Mouse (Mus musculus) hindbrain, postnatal 0 days (tissue): ENCODE measurements around the gene Arrdc2. TPM values are rescaled to one million over a fixed set of nuclear protein-coding genes. Genes with fewer than 3 reads are reported as not detected.

Source experiments
- ATAC-seq: fragments of 200-750 bp; cut with Nextera tagmentation; 2 replicates; pipeline ENCODE4 v1.8.0; 2017; ENCODE audit warnings: mild to moderate bottlenecking, moderate TSS enrichment, moderate library complexity
- DNase-seq: peaks from one replicate; pipeline ENCODE4 v3.0.0-alpha.2; 2015; ENCODE audit warnings: low spot score
- H3K27ac ChIP-seq: fragments of 300-500 bp; sonication (generic); 2 replicates; pipeline ENCODE4 v1.5.1; 2014; ENCODE audit warnings: mild to moderate bottlenecking
- H3K27me3 ChIP-seq: fragments of 300-500 bp; sonication (generic); 2 replicates; pipeline ENCODE4 v1.6.1; 2014; ENCODE audit warnings: low read length, mixed read lengths; ENCODE audit not compliant: insufficient read depth
- H3K36me3 ChIP-seq: fragments of 300-500 bp; sonication (generic); 2 replicates; pipeline ENCODE4 v1.6.1; 2014; ENCODE audit warnings: low read length, mixed read lengths; ENCODE audit not compliant: insufficient read depth
- H3K4me1 ChIP-seq: fragments of 300-500 bp; sonication (generic); 2 replicates; pipeline ENCODE4 v1.6.1; 2014; ENCODE audit warnings: antibody characterized with exemption, low read length, mixed read lengths; ENCODE audit not compliant: insufficient read depth
- H3K4me2 ChIP-seq: fragments of 300-500 bp; sonication (generic); 2 replicates; pipeline ENCODE4 v1.6.1; 2014; ENCODE audit warnings: low read depth, mild to moderate bottlenecking, low read length, moderate library complexity, mixed read lengths
- H3K4me3 ChIP-seq: fragments of 300-500 bp; sonication (generic); 2 replicates; pipeline ENCODE4 v1.5.1; 2014; ENCODE audit warnings: low read length
- H3K9ac ChIP-seq: fragments of 300-500 bp; sonication (generic); replicated peaks from 2 replicates; pipeline ENCODE4 v1.6.1; 2014; ENCODE audit warnings: mild to moderate bottlenecking, low read length, moderate library complexity, mixed read lengths
- H3K9me3 ChIP-seq: fragments of 300-500 bp; sonication (generic); 2 replicates; pipeline ENCODE4 v1.6.1; 2016; ENCODE audit warnings: low read length, mixed read lengths
- CTCF ChIP-seq: IDR thresholded peaks from 2 replicates; pipeline ENCODE4 v1.5.1; 2016; ENCODE audit warnings: antibody characterized with exemption, control low read depth, low read depth
- WGBS: fragments of 180-500 bp; shearing (Covaris S2); extraction: QIAGEN DNeasy Blood & Tissue Kit; methylation state at CpG from one replicate; pipeline ENCODE4 v1.1.7; 2014; 5-methylcytosine and 5-hydroxymethylcytosine counted together
- polyA plus RNA-seq: library from polyadenylated mRNA; unstranded; fragments of >200 nt; fragmentation: Nextera tagmentation; extraction: Ambion mirVana; gene quantifications from 2 replicates; pipeline ENCODE4 v1.2.1, GENCODE M21; 2015
- total RNA-seq: library from RNA; depleted of rRNA; stranded (reverse); fragments of >200 nt; gene quantifications from 2 replicates; pipeline ENCODE4 v1.2.3, GENCODE M21; 2014

Gene Arrdc2
- total and polyA plus RNA-seq, 2 experiments from 2014 or later, result 4.6 to 17.1 TPM

DNA sequence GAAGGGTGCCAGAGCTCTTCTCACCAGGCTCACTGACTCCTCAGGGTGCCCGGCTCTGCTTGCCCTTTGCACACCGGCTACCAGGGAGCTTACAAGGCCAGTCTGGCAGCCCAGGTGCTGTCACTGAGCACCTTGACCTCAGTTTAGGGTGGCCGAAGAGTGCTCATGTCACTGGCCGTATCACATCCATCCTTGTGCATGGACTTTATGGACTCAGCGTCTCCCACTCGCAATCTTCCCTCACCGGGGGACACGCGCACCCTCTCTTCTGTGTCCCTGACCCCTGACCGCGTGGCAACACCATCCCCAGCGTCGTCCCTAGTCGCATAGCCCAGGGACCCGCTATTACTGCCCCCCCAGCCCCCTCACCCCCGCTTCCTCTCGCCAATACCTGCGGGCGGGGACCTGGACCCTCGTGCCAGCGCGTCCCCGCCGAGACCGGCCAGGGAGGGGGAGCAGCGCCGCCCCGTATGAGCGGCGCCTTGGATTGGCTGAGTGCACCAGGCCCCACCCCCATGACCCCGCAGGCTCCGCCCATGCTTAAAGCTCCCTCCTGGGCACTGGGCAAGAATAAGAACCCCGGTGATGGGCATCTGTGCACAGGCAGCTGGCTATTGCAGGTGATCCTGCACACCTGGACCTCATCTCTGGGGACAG is 17.1 kb upstream of the Arrdc2 start:
- peak overlapping the region; percentile 86 for H3K4me2 ChIP-seq
- peak; percentile 76 for DNase-seq
- no peaks in the 10 kb centered on the region for H3K27me3 ChIP-seq
- WGBS, result 6% methylated on average over 33 of the region's 33 CpGs
- H3K36me3 ChIP-seq, result no peaks in the 10 kb centered on the region
- peak; percentile 81 for ATAC-seq
- peaks cover 12% of the 10 kb centered on the region; the same call in 1 of the 2 replicates for H3K4me1 ChIP-seq
- H3K27ac ChIP-seq, result no peak overlapping the region
- H3K9me3 ChIP-seq, result no peaks in the 10 kb centered on the region
- no peak for TF ChIP-seq CTCF
- H3K9ac ChIP-seq, result peak overlapping the region; percentile 50
- H3K4me3 ChIP-seq, result peak overlapping the region; percentile 50

DNA sequence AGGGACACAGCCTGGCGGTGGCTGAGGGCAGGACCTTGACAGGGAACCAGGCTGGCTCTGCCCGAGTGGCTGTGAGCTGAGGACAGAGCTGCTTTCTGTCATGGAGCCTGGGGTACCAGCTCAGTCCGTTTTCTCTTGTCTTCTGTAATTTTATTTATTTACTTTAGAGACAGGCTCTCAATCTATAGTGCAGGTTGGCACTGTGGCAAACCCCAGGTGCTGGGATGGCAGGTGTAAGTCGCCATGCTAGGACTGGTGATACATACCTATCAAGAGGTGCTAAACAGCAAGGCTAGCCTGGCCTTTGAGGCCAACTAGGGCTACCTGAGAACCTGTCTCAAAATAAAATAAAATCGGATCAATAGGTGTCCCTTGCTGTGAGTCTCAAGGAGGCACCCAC is 16.5 kb upstream of the Arrdc2 start:
- H3K9ac ChIP-seq, result peak overlapping the region; percentile 50; the same call in 1 of the 2 replicates
- peaks cover 12% of the 10 kb centered on the region; the same call in 1 of the 2 replicates for H3K4me1 ChIP-seq
- 56% methylated on average over 5 of the region's 5 CpGs for WGBS
- TF ChIP-seq CTCF, result no peak
- H3K27ac ChIP-seq, result no peak overlapping the region
- H3K4me3 ChIP-seq, result peak overlapping the region; percentile 50
- H3K27me3 ChIP-seq, result no peaks in the 10 kb centered on the region
- ATAC-seq (no peak), DNase-seq (no peak)
- no peaks in the 10 kb centered on the region for H3K9me3 ChIP-seq
- H3K4me2 ChIP-seq, result no peak overlapping the region
- H3K36me3 ChIP-seq, result no peaks in the 10 kb centered on the region

- 80% methylated on average over 2 of the region's 2 CpGs for WGBS
- no peaks in the 10 kb centered on the region for H3K36me3 ChIP-seq
- no peak overlapping the region for H3K9ac ChIP-seq
- H3K27me3 ChIP-seq, result no peaks in the 10 kb centered on the region
- H3K4me2 ChIP-seq, result no peak overlapping the region
- H3K9me3 ChIP-seq, result no peaks in the 10 kb centered on the region
- DNase-seq (no peak), ATAC-seq (no peak)
- no peak for TF ChIP-seq CTCF
- H3K4me3 ChIP-seq, result no peak overlapping the region
- no peak overlapping the region for H3K27ac ChIP-seq
- peaks cover 12% of the 10 kb centered on the region; the same call in 1 of the 2 replicates for H3K4me1 ChIP-seq
Observed at GRCm38 (mm10) chr8:70853863-70854262, 14.3 kb upstream of the Arrdc2 start.

- 92% methylated on average over 41 of the region's 41 CpGs for WGBS
- no peak overlapping the region for H3K4me2 ChIP-seq
- peaks cover 12% of the 10 kb centered on the region; the same call in 1 of the 2 replicates for H3K4me1 ChIP-seq
- TF ChIP-seq CTCF, result no peak
- H3K36me3 ChIP-seq, result no peaks in the 10 kb centered on the region
- H3K27me3 ChIP-seq, result no peaks in the 10 kb centered on the region
- no peak overlapping the region for H3K27ac ChIP-seq
- no peak overlapping the region for H3K4me3 ChIP-seq
- H3K9ac ChIP-seq, result no peak overlapping the region
- DNase-seq (no peak), ATAC-seq (no peak)
- no peaks in the 10 kb centered on the region for H3K9me3 ChIP-seq
Observed at GRCm38 (mm10) chr8:70852595-70853231, 13.2 kb upstream of the Arrdc2 start.

- DNase-seq, result no peak
- no peak for TF ChIP-seq CTCF
- no peaks in the 10 kb centered on the region for H3K9me3 ChIP-seq
Observed at GRCm38 (mm10) chr8:70851837-70852236, 12.3 kb upstream of the Arrdc2 start.

GRCm38 (mm10) chr8:70850947-70851346 is 11.4 kb upstream of the Arrdc2 start:
- Histone ChIP-seq H3K9me3 (no peaks in the 10 kb centered on the region), H3K9ac (no peak overlapping the region), H3K27me3 (no peaks in the 10 kb centered on the region), H3K4me1 (no peaks in the 10 kb centered on the region), H3K27ac (no peak overlapping the region), H3K4me3 (no peak overlapping the region), H3K36me3 (no peaks in the 10 kb centered on the region), H3K4me2 (no peak overlapping the region)
- WGBS, result 91% methylated on average over 4 of the region's 4 CpGs
- DNase-seq, result no peak
- no peak for TF ChIP-seq CTCF
- no peak for ATAC-seq

More at GRCm38 (mm10) chr8:70851837-70852236, 12.3 kb upstream of the Arrdc2 start:
- H3K9ac ChIP-seq, result no peak overlapping the region
- H3K4me1 ChIP-seq, result peaks cover 8% of the 10 kb centered on the region; the same call in 1 of the 2 replicates
- 63% methylated on average over 6 of the region's 6 CpGs for WGBS
- no peaks in the 10 kb centered on the region for H3K36me3 ChIP-seq
- H3K27ac ChIP-seq, result no peak overlapping the region
- H3K4me3 ChIP-seq, result no peak overlapping the region
- H3K4me2 ChIP-seq, result no peak overlapping the region
- H3K27me3 ChIP-seq, result no peaks in the 10 kb centered on the region
- no peak; the same call in 1 of the 2 replicates for ATAC-seq
